Mouse (Mus musculus): Measurements from ENCODE around the gene Gm21865. TPM values are rescaled to one million over a fixed set of nuclear protein-coding genes. Genes with fewer than 3 reads are reported as not detected.
"Not testable (repeated sequence)": the region's sequence is repeated elsewhere in the genome, so short reads cannot be mapped to it uniquely, and the experiment has no call there.

Gm21865 gene
- polyA plus RNA-seq (2015; fragmentation: Nextera tagmentation; extraction: Ambion mirVana), result not detected in 2 replicates

DNA sequence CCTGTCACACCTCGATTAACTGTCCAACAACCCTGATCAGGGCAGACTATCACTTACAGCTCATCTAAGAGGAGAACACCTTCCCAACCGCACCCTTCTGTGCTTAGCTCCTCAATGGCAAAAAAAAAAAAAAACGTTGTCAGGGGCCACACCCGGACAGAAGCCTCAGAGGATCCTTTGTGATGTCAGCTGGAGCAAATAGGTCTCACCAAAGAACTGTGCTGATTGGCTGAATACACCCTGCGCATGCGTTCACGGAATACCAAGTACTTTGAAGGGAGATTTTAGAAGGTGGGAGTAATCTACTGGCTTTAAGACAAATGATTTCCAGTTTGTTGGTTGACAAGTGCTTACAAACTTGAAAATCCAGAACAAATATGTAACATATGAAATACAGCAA lies at the start of gene Gm21865:
TSS of gene Gm21865 (minus strand) at position 101 of the 400 bp plus-strand sequence.
- not testable (repeated sequence) for H3K9ac ChIP-seq; H3K4me2 ChIP-seq; H3K9me3 ChIP-seq (replicated peaks); ATAC-seq; H3K36me3 ChIP-seq (ENCODE audit: poor library complexity, severe bottlenecking); H3K27ac ChIP-seq; H3K4me3 ChIP-seq; H3K4me1 ChIP-seq; H3K27me3 ChIP-seq
- no CpG with 5 or more reads among the region's 7 CpGs for WGBS

Other genes with a start within 250 kb of the Gm21865 start
- gene Gm21882, start 64.6 kb upstream of the Gm21865 start, polyA plus RNA-seq (2015; fragmentation: Nextera tagmentation; extraction: Ambion mirVana), result not detected in 2 replicates